Mouse (Mus musculus): Measurements from ENCODE around the gene Snrpa1.

GRCm38 (mm10) chr7:66028766-66029512 is 29.9 kb upstream of the Snrpa1 start:
- TF ChIP-seq POLR2A (IDR thresholded peaks at IDR 0.05; ENCODE audit: insufficient read depth, low read length), result no peak
- no peak for TF ChIP-seq CTCF (IDR thresholded peaks at IDR 0.05; ENCODE audit: low read depth, low read length)

Data from ES-Bruce4 (cell line).